Mouse (Mus musculus) testis, adult 2 months (tissue): ENCODE measurements around the gene B830017H08Rik. TPM values are rescaled to one million over a fixed set of nuclear protein-coding genes. Genes with fewer than 3 reads are reported as not detected.
A peak's percentile ranks its signal among the peaks of the same experiment; 100 is the strongest.

Source experiments
- H3K27ac ChIP-seq: fragments of 200-500 bp; 2 replicates; pipeline ENCODE4 v1.5.1; 2012; ENCODE audit warnings: low read depth, low read length; ENCODE audit not compliant: control insufficient read depth, insufficient read depth
- H3K27me3 ChIP-seq: fragments of 200-500 bp; 2 replicates; pipeline ENCODE4 v1.6.1; 2012; ENCODE audit warnings: mild to moderate bottlenecking, low read length, moderate library complexity; ENCODE audit not compliant: control insufficient read depth, insufficient read depth
- H3K36me3 ChIP-seq: fragments of 200-500 bp; 2 replicates; pipeline ENCODE4 v1.6.1; 2012; ENCODE audit warnings: mild to moderate bottlenecking, low read length; ENCODE audit not compliant: control insufficient read depth, insufficient read depth
- H3K4me1 ChIP-seq: fragments of 200-500 bp; 2 replicates; pipeline ENCODE4 v1.6.1; 2012; ENCODE audit warnings: low read length; ENCODE audit not compliant: control insufficient read depth, insufficient read depth
- H3K4me3 ChIP-seq: fragments of 200-500 bp; 2 replicates; pipeline ENCODE4 v1.5.1; 2012; ENCODE audit warnings: low read depth, mild to moderate bottlenecking, low read length, moderate library complexity, mixed read lengths; ENCODE audit not compliant: control insufficient read depth
- CTCF ChIP-seq: fragments of 200-500 bp; IDR thresholded peaks from 2 replicates; pipeline ENCODE4 v1.5.1; 2012; ENCODE audit warnings: low read depth, mild to moderate bottlenecking, inconsistent platforms, low read length, moderate library complexity; ENCODE audit not compliant: control insufficient read depth, insufficient read depth, insufficient replicate concordance
- POLR2A ChIP-seq: fragments of 200-500 bp; IDR thresholded peaks from 2 replicates; pipeline ENCODE4 v1.6.1; 2012; ENCODE audit warnings: low read depth, mild to moderate bottlenecking, inconsistent platforms, low read length, moderate library complexity; ENCODE audit not compliant: control insufficient read depth
- polyA plus RNA-seq: library from polyadenylated mRNA; depleted of rRNA; stranded (reverse); fragments of >200 nt; gene quantifications from 2 replicates; pipeline ENCODE4 v1.2.3, GENCODE M21; 2012

B830017H08Rik gene
- polyA plus RNA-seq, 1 experiment: 4.5 TPM

- Histone ChIP-seq H3K27ac (no peak overlapping the region), H3K27me3 (no peaks in the 10 kb centered on the region), H3K36me3 (no peaks in the 10 kb centered on the region), H3K4me1 (peaks cover 25% of the 10 kb centered on the region), H3K4me3 (no peak overlapping the region)
- TF ChIP-seq POLR2A (no peak), CTCF (no peak)
Measured at GRCm38 (mm10) chr16:17831781-17832180, 1.1 kb upstream of the B830017H08Rik start.

DNA sequence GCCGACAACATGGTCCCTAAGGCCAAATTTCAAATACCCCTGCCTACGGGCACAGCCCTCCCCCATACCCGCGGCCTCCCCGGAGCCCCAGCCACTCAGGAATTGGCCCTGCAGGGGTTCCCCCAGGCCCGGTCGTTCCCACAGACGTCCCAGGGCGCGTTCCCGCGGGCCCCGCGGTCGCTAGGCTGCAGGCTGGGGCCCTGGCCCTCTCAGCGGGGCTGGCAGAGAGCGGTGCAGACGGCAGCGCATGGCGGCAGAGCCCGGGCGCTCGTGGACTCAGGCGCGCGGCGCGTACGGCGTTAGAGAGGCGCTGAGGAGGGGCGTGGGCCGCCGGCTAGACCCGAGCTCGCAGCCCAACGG lies 380 bp downstream of the B830017H08Rik start:
- H3K36me3 ChIP-seq: no peaks in the 10 kb centered on the region
- no peaks in the 10 kb centered on the region for H3K27me3 ChIP-seq
- H3K27ac ChIP-seq: no peak overlapping the region
- TF ChIP-seq CTCF (no peak), POLR2A (no peak)
- H3K4me1 ChIP-seq: peaks cover 25% of the 10 kb centered on the region
- H3K4me3 ChIP-seq: peak overlapping the region; percentile 68

DNA sequence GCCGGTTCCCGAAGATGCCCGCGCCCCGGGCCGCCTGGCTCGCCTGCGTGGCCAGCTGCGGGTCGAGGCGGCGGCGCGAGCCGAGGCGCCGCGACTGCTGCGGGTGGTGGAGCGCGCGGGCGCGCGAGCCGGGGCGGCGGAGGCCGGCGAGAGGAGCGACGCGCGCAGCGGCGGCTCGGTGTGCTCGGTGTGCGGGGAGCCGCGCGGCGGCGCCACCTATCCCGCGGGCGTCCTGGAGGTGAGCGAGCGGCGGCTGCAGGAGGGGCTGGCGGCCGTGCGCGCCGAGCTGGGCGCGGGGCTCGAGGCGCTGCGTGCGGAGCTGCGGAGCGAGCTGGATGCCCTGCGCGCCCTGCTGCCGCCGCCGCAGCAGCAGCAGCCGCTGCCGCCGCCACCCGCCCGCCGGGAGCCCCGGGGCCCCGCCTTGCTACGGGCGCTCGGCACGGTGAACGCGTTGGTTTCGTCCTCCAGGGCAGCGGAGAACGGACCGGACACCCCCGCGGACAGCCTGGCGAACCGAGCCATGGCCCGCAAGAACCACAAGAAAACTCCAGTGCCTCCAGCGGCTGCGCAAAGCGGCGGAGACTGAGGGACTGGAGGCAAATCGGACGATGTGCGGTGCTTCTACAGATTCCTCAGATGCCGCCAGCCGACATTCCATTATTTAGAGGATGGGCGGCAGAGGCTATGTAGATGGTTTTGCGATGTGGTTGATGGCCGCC lies 919 bp downstream of the B830017H08Rik start:
- no peak for TF ChIP-seq CTCF
- TF ChIP-seq POLR2A: no peak
- Histone ChIP-seq H3K27me3 (no peaks in the 10 kb centered on the region), H3K27ac (no peak overlapping the region), H3K4me1 (peaks cover 25% of the 10 kb centered on the region), H3K4me3 (peak overlapping the region; percentile 68), H3K36me3 (no peaks in the 10 kb centered on the region)

DNA sequence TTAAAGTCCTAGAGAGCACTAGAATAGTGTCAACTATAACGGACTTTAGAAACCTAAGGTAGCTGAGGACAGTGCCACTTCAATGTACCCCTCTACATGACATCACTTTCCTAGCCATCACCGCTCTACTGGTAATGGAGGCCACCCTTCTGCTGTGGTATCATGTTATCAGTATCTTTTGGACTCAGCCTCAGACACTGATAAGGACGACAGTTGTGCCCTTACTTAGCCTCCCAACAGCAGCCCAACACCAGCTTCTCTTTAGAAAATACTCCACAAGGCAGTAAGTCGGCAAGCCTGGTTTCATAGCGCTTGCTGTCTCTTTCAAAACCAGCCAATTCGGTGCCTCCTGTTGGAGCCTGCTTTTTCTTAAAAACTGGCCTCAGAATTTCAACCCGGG lies 1.6 kb downstream of the B830017H08Rik start:
- no peaks in the 10 kb centered on the region for H3K27me3 ChIP-seq
- peak overlapping the region; percentile 68 for H3K4me3 ChIP-seq
- TF ChIP-seq CTCF: no peak
- no peak for TF ChIP-seq POLR2A
- peaks cover 25% of the 10 kb centered on the region for H3K4me1 ChIP-seq
- no peaks in the 10 kb centered on the region for H3K36me3 ChIP-seq
- H3K27ac ChIP-seq: no peak overlapping the region

DNA sequence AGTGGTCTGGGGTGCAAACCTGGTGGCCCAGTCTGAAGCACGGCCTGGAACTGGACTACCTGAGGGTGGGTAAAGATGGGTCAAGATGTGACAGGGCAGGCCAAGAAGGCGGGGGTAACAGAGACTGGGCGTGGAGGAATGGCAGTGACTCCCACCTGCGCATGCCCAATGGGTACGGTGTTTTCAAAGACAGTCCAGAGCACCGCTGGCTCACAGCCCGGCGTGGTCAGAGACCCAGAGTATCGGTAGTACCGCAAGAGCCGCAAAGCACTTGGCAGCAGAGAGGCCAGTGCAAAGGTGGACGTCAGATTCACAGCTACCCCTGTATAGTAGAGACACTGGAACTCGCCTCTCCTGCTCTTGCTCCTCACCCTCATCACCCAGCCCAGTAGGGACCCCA lies 2.6 kb downstream of the B830017H08Rik start:
- Histone ChIP-seq H3K4me1 (peaks cover 25% of the 10 kb centered on the region), H3K36me3 (no peaks in the 10 kb centered on the region), H3K4me3 (peak overlapping the region; percentile 7), H3K27ac (no peak overlapping the region), H3K27me3 (no peaks in the 10 kb centered on the region)
- TF ChIP-seq POLR2A: no peak
- TF ChIP-seq CTCF: no peak

GRCm38 (mm10) chr16:17838051-17838450 lies 5.1 kb downstream of the B830017H08Rik start, which contains the start of gene Car15:
Car15 (minus strand) TSS chr16:17838364.
- no peak within 1 kb of the TSS for H3K27ac ChIP-seq
- no peaks in the 10 kb centered on the region for H3K27me3 ChIP-seq
- TF ChIP-seq POLR2A (no peak), CTCF (no peak)
- no peak within 1 kb of the TSS for H3K4me3 ChIP-seq
- peaks cover 18% of the 10 kb centered on the region for H3K4me1 ChIP-seq
- no peaks in the 10 kb centered on the region for H3K36me3 ChIP-seq

- no peaks in the 10 kb centered on the region for H3K36me3 ChIP-seq
- TF ChIP-seq CTCF (no peak), POLR2A (no peak)
- peaks cover 6% of the 10 kb centered on the region for H3K4me1 ChIP-seq
- H3K27ac ChIP-seq: no peak overlapping the region
- H3K4me3 ChIP-seq: no peak overlapping the region
- H3K27me3 ChIP-seq: no peaks in the 10 kb centered on the region
Measured at GRCm38 (mm10) chr16:17839976-17840375, 7.1 kb downstream of the B830017H08Rik start.

- Histone ChIP-seq H3K4me1 (no peaks in the 10 kb centered on the region), H3K36me3 (no peaks in the 10 kb centered on the region), H3K27me3 (no peaks in the 10 kb centered on the region), H3K27ac (no peak overlapping the region), H3K4me3 (no peak overlapping the region)
- no peak for TF ChIP-seq CTCF
- no peak for TF ChIP-seq POLR2A
Measured at GRCm38 (mm10) chr16:17842437-17842836, 9.5 kb downstream of the B830017H08Rik start.
